Mouse (Mus musculus) C2C12 (cell line): ENCODE measurements around the gene Samd10. TPM values are rescaled to one million over a fixed set of nuclear protein-coding genes. Genes with fewer than 3 reads are reported as not detected.
A peak's percentile ranks its signal among the peaks of the same experiment; 100 is the strongest.

Experiments
- H3K27me3 ChIP-seq: one replicate; pipeline ENCODE4 v1.6.1; 2011; ENCODE audit not compliant: control insufficient read depth, insufficient read depth, insufficient read length
- H3K36me3 ChIP-seq: one replicate; pipeline ENCODE4 v1.6.1; 2011; ENCODE audit not compliant: control insufficient read depth, insufficient read depth
- H3K4me3 ChIP-seq: one replicate; pipeline ENCODE4 v1.5.1; 2011; ENCODE audit warnings: mild to moderate bottlenecking, control low read depth; ENCODE audit not compliant: poor library complexity, insufficient read depth, severe bottlenecking
- H3K79me2 ChIP-seq: one replicate; pipeline ENCODE4 v1.6.1; 2011; ENCODE audit not compliant: control insufficient read depth, insufficient read depth
- H3K79me3 ChIP-seq: one replicate; pipeline ENCODE4 v1.6.1; 2011; ENCODE audit warnings: low read depth, control low read depth
- H3ac ChIP-seq: one replicate; pipeline ENCODE3; 2011; ENCODE audit warnings: low read depth; ENCODE audit not compliant: control insufficient read depth, insufficient read length
- CEBPB ChIP-seq: IDR thresholded peaks from one replicate; pipeline ENCODE4 v1.6.1; 2011; ENCODE audit warnings: low read depth, mild to moderate bottlenecking, control low read depth, moderate library complexity
- CTCF ChIP-seq: IDR thresholded peaks from one replicate; pipeline ENCODE4 v1.5.1; 2011; ENCODE audit not compliant: control insufficient read depth, insufficient read depth, insufficient read length
- FOSL1 ChIP-seq: IDR thresholded peaks from one replicate; pipeline ENCODE4 v1.8.0; 2011; ENCODE audit warnings: mild to moderate bottlenecking, low read length; ENCODE audit not compliant: poor library complexity, insufficient read depth, severe bottlenecking
- MAX ChIP-seq: IDR thresholded peaks from one replicate; pipeline ENCODE4 v1.6.1; 2011; ENCODE audit warnings: mild to moderate bottlenecking, control low read depth
- MYOD1 ChIP-seq: IDR thresholded peaks from one replicate; pipeline ENCODE4 v1.6.1; 2011; ENCODE audit warnings: low read depth; ENCODE audit not compliant: control insufficient read depth, insufficient read length
- MYOG ChIP-seq: IDR thresholded peaks from one replicate; pipeline ENCODE4 v1.6.1; 2011; ENCODE audit not compliant: control insufficient read depth, insufficient read length; ENCODE audit errors: extremely low read depth
- USF1 ChIP-seq: IDR thresholded peaks from one replicate; pipeline ENCODE4 v1.6.1; 2011; ENCODE audit warnings: low read depth, mild to moderate bottlenecking, control low read depth, moderate library complexity
- polyA plus RNA-seq: library from polyadenylated mRNA; unstranded; fragments of >200 nt; fragmentation: generic; extraction: Trizol; gene quantifications from one replicate; pipeline ENCODE4 v1.2.1, GENCODE M21; 2012; ENCODE audit warnings: missing spikeins

Gene Samd10
- polyA plus RNA-seq, 1 experiment: 1.1 TPM

GRCm38 (mm10) chr2:181571941-181572670, 26.9 kb downstream of the Samd10 start:
- Histone ChIP-seq H3K79me2 (no peaks in the 10 kb centered on the region), H3K4me3 (no peak overlapping the region), H3K27me3 (no peaks in the 10 kb centered on the region), H3K36me3 (no peaks in the 10 kb centered on the region), H3K79me3 (no peaks in the 10 kb centered on the region), H3ac (no peak overlapping the region)
- TF ChIP-seq CEBPB (no peak), USF1 (no peak), MAX (no peak), FOSL1 (no peak), MYOG (no peak), MYOD1 (no peak), CTCF (no peak)

- no peak overlapping the region for H3ac ChIP-seq
- H3K79me2 ChIP-seq: no peaks in the 10 kb centered on the region
- H3K79me3 ChIP-seq: no peaks in the 10 kb centered on the region
- TF ChIP-seq MYOG (no peak), USF1 (no peak), CEBPB (no peak), FOSL1 (no peak), MYOD1 (no peak), MAX (no peak), CTCF (no peak)
- H3K36me3 ChIP-seq: no peaks in the 10 kb centered on the region
- H3K4me3 ChIP-seq: no peak overlapping the region
- no peaks in the 10 kb centered on the region for H3K27me3 ChIP-seq
These were observed 28.0 kb downstream of the Samd10 start for GRCm38 (mm10) chr2:181570921-181571595.

DNA sequence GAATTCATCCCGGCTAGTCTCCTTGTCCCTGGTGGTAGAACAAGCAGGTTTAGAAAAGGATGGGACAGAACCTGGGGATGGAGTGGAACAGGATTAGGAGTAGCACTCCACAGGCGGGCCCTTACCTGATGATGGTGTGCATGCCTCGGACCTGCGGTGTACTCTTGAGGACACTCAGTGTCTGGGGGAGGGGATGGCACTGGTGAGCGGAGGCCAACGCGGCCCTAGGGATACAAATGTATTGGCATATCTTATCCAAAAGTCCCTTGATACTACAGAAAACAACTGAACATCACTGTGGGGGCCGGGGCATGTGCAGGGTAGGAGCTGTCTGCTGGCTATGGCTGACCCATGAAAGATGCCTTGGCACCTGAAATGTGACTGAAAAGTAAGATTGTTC, 28.6 kb downstream of the Samd10 start:
- Histone ChIP-seq H3K36me3 (no peaks in the 10 kb centered on the region), H3K4me3 (no peak overlapping the region), H3K79me3 (no peaks in the 10 kb centered on the region), H3ac (no peak overlapping the region), H3K27me3 (no peaks in the 10 kb centered on the region), H3K79me2 (no peaks in the 10 kb centered on the region)
- no peak for TF ChIP-seq MYOG
- no peak for TF ChIP-seq MYOD1
- TF ChIP-seq MAX: no peak
- TF ChIP-seq FOSL1: no peak
- TF ChIP-seq CTCF: no peak

GRCm38 (mm10) chr2:181569856-181570255, 29.2 kb downstream of the Samd10 start:
- Histone ChIP-seq H3K79me3 (no peaks in the 10 kb centered on the region), H3K27me3 (no peaks in the 10 kb centered on the region)

GRCm38 (mm10) chr2:181568272-181569008, 30.6 kb downstream of the Samd10 start:
- H3K79me2 ChIP-seq: no peaks in the 10 kb centered on the region
- no peak overlapping the region for H3ac ChIP-seq
- no peak overlapping the region for H3K4me3 ChIP-seq
- H3K36me3 ChIP-seq: no peaks in the 10 kb centered on the region
- no peaks in the 10 kb centered on the region for H3K79me3 ChIP-seq
- H3K27me3 ChIP-seq: no peaks in the 10 kb centered on the region
- TF ChIP-seq MAX (no peak), CTCF (peak; percentile 54)

More at GRCm38 (mm10) chr2:181569856-181570255, 29.2 kb downstream of the Samd10 start:
- TF ChIP-seq CEBPB (no peak), FOSL1 (no peak), CTCF (no peak), MYOD1 (no peak), USF1 (no peak), MAX (no peak), MYOG (no peak)
- Histone ChIP-seq H3K79me2 (no peaks in the 10 kb centered on the region), H3K36me3 (no peaks in the 10 kb centered on the region), H3K4me3 (no peak overlapping the region), H3ac (no peak overlapping the region)
